Mouse (Mus musculus) liver, postnatal 0 days (tissue): ENCODE results near the gene Gm20388.

Source experiments
- CTCF ChIP-seq: sonication (generic); IDR thresholded peaks from 2 replicates; pipeline ENCODE4 v1.5.1; 2016; ENCODE audit warnings: antibody characterized with exemption, low read depth
- EP300 ChIP-seq: IDR thresholded peaks from 2 replicates; pipeline ENCODE4 v1.6.1; 2016; ENCODE audit warnings: antibody characterized with exemption, low read depth, mild to moderate bottlenecking

DNA sequence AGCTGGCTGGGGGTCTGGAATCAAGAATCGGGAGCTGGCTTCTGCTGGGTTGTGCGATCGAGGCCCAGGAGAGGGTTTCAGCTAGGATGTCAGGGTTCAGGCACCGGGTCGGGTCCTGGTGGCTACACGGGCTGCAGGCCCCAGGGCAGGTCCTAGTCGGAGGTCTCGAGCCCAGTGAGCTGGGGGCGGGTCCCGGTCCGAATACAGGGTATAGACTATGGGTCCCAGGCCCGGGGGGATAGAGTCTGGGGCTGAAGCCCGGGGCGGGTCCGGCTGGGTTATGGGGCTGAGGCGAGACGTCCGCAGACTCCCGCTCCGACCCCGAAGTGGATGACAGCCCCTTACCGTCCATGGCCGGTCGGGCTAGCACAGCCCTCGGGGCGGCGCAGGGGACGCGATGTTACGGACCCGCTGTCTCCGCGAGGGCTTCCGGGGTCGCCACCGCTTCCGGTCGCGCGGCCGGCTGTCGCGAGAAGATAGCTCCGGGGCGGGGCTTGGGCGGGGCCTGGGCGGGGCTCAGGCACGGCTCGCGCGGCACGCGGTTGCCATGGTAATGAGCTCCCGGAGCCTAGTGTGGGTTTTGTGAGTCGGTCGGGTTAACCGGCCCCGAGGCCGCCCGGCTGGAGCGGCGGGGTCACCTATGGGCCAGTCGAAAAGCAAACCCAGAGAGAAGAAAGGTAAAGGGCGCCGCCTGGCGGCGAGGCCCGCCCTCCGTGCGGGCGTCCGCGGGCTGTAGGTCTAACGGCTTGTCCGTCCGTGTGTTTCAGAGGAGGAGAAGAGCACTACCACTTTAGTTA is 3301.9 kb downstream of the Gm20388 start, which contains the start of the genes Chmp1a and Spata33:
- TF ChIP-seq CTCF (peak; percentile 73), EP300 (peak; percentile 42; the same call in 1 of the 2 replicates)
